In genomic region chr13:111655856-111656255, GRCm38 (mm10) we compare ENCODE assay signal across 16 mouse cellular contexts. TPM values are rescaled to one million over a fixed set of nuclear protein-coding genes. Genes with fewer than 3 reads are reported as not detected.
DNase-seq lines count a peak whose midpoint lies in the region; ATAC-seq lines count a peak whose summit lies in the region.
"Had no signal": no experiment of that assay in that cellular context is flagged by ENCODE, and none has a peak within 500 bp of the region (broad histone marks: within the 10 kb centered on the region; RNA-seq: fewer than 3 reads in every experiment).

No protein-coding gene starts in this region.

- no peaks in the 10 kb centered on the region for H3K9me3 ChIP-seq in liver, embryonic 13.5 days (replicated peaks)
- no peaks in the 10 kb centered on the region for H3K9me3 ChIP-seq in forebrain, embryonic 13.5 days (replicated peaks)
- H3K9me3 ChIP-seq: heart, embryonic 12.5 days; hindbrain, embryonic 12.5 days; megakaryocyte, embryonic 14.5 days had no signal

- ATAC-seq in liver, embryonic 13.5 days (ENCODE audit: low read depth): no peak
- ATAC-seq in forebrain, embryonic 13.5 days: no peak

- peak; percentile 71 for DNase-seq in CD4-positive helper T cell, adult 2 months (ENCODE audit: low read depth, low spot score)
- peak; percentile 48 for DNase-seq in T-cell, adult 2 months (ENCODE audit: low spot score)
- no peak for DNase-seq in liver, embryonic 13.5 days
- peak; percentile 36 for DNase-seq in splenic B cell, adult 2 months (ENCODE audit: low read depth, low spot score)
- no peak for DNase-seq in right cerebral cortex, postnatal 25 days
- DNase-seq in left cerebral cortex, postnatal 36 days (ENCODE audit: low spot score in 2 of 2): no peak
- DNase-seq in embryo, embryonic 11 days: no peak
- DNase-seq: cerebellum, adult 11-12 months; gastrocnemius, adult 2 months; kidney, adult 2 months; lung, embryonic 14.5 days had no signal

- H3K27me3 ChIP-seq in liver, embryonic 13.5 days: no peaks in the 10 kb centered on the region
- H3K27me3 ChIP-seq in splenic B cell, adult 2 months (ENCODE audit: control insufficient read depth, insufficient read depth, low read length, poor library complexity, severe bottlenecking): no peaks in the 10 kb centered on the region
- H3K27me3 ChIP-seq in forebrain, embryonic 13.5 days: no peaks in the 10 kb centered on the region
- H3K27me3 ChIP-seq: heart, embryonic 12.5 days; hindbrain, embryonic 12.5 days had no signal

- no peaks in the 10 kb centered on the region for H3K36me3 ChIP-seq in liver, embryonic 13.5 days
- H3K36me3 ChIP-seq in splenic B cell, adult 2 months (ENCODE audit: control insufficient read depth, insufficient read depth, low read length, poor library complexity, severe bottlenecking): no peaks in the 10 kb centered on the region
- no peaks in the 10 kb centered on the region for H3K36me3 ChIP-seq in forebrain, embryonic 13.5 days (ENCODE audit: poor library complexity, severe bottlenecking)
- H3K36me3 ChIP-seq: heart, embryonic 12.5 days; hindbrain, embryonic 12.5 days had no signal

- H3K4me2 ChIP-seq in liver, embryonic 13.5 days: peak overlapping the region; percentile 67
- no peak overlapping the region for H3K4me2 ChIP-seq in forebrain, embryonic 13.5 days
- H3K4me2 ChIP-seq: heart, embryonic 12.5 days; hindbrain, embryonic 12.5 days; lung, embryonic 14.5 days had no signal

- peak overlapping the region; percentile 89 for H3K27ac ChIP-seq in liver, embryonic 13.5 days
- H3K27ac ChIP-seq in forebrain, embryonic 13.5 days: no peak overlapping the region
- H3K27ac ChIP-seq: gastrocnemius, adult 2 months; hindbrain, embryonic 12.5 days had no signal

- 14% methylated on average over 2 of the region's 2 CpGs for WGBS in liver, embryonic 13.5 days (ENCODE audit: insufficient replicate concordance)
- 87% methylated on average over 2 of the region's 2 CpGs for WGBS in forebrain, embryonic 13.5 days

- intact Hi-C loops in left cerebral cortex, postnatal 36 days (cut with DNase I): no loop called here

- H3K4me1 ChIP-seq in liver, embryonic 13.5 days (replicated peaks): peaks cover 65% of the 10 kb centered on the region
- peaks cover 4% of the 10 kb centered on the region for H3K4me1 ChIP-seq in forebrain, embryonic 13.5 days
- H3K4me1 ChIP-seq: heart, embryonic 12.5 days had no signal

- no peak overlapping the region for H3K4me3 ChIP-seq in liver, embryonic 13.5 days (replicated peaks)
- no peak overlapping the region for H3K4me3 ChIP-seq in forebrain, embryonic 13.5 days
- H3K4me3 ChIP-seq: gastrocnemius, adult 2 months; heart, embryonic 12.5 days; hindbrain, embryonic 12.5 days; myocyte had no signal

- peak overlapping the region; percentile 48; the same call in 1 of the 2 replicates for H3K9ac ChIP-seq in liver, embryonic 13.5 days
- H3K9ac ChIP-seq in forebrain, embryonic 13.5 days: no peak overlapping the region
- H3K9ac ChIP-seq: heart, embryonic 12.5 days; hindbrain, embryonic 12.5 days; lung, embryonic 14.5 days had no signal

RNA-seq across cellular contexts. Expression of gene Mier3, which starts 24.9 kb away (rescaled TPM):
- polyA plus RNA-seq in liver, embryonic 13.5 days (2015; fragmentation: Nextera tagmentation; extraction: Ambion mirVana): 12.9 and 18.4 TPM in 2 replicates
- polyA plus RNA-seq in forebrain, embryonic 13.5 days (2015; fragmentation: Nextera tagmentation; extraction: Ambion mirVana): 19.8 and 21.4 TPM in 2 replicates
- total RNA-seq in left cerebral cortex, postnatal 36 days (2021): 10 to 100 TPM; 22.4 to 25.0 TPM

Comparison
In these comparisons a context has a peak if more than half of its experiments do, and no peak if none do; other contexts are left out.
1. DNase-seq: peak in CD4-positive helper T cell, adult 2 months (single experiment), T-cell, adult 2 months (single experiment) and splenic B cell, adult 2 months (single experiment); none in liver, embryonic 13.5 days (single experiment), right cerebral cortex, postnatal 25 days (single experiment), left cerebral cortex, postnatal 36 days (0 of 2) and embryo, embryonic 11 days (single experiment).